Mouse (Mus musculus) CH12.LX (cell line): ENCODE results near the gene Runx3. TPM values are rescaled to one million over a fixed set of nuclear protein-coding genes. Genes with fewer than 3 reads are reported as not detected.

Experiments used
- DNase-seq: peaks from one replicate; pipeline ENCODE4 v3.0.0-alpha.2; 2013; ENCODE audit errors: extremely low read depth
- H3K27ac ChIP-seq: 2 replicates; pipeline ENCODE4 v1.5.1; 2012; ENCODE audit warnings: low read depth, mild to moderate bottlenecking, control low read depth, moderate library complexity; ENCODE audit not compliant: insufficient read depth
- H3K27me3 ChIP-seq: replicated peaks from 2 replicates; pipeline ENCODE3; 2012; ENCODE audit warnings: inconsistent platforms
- H3K36me3 ChIP-seq, 2 experiments: replicated peaks in 1 of 2; 2 replicates each; pipeline versions ENCODE3 to v1.6.1; 2012; ENCODE audit warnings: inconsistent platforms in 1 of 2, low read length in 1 of 2, mild to moderate bottlenecking in 1 of 2, mixed read lengths in 1 of 2, moderate library complexity in 1 of 2; ENCODE audit not compliant: control insufficient read depth in 1 of 2, insufficient read depth in 1 of 2
- H3K4me1 ChIP-seq, 2 experiments: 2 replicates each; pipeline ENCODE4 v1.6.1; 2012; ENCODE audit warnings: inconsistent platforms in 1 of 2, moderate library complexity in 1 of 2; ENCODE audit not compliant: insufficient read depth in 2 of 2, control insufficient read depth in 1 of 2
- H3K4me2 ChIP-seq: 2 replicates; pipeline ENCODE4 v1.6.1; 2012; ENCODE audit warnings: low read depth, mild to moderate bottlenecking, control low read depth; ENCODE audit not compliant: poor library complexity, insufficient read depth, severe bottlenecking
- H3K4me3 ChIP-seq, 3 experiments: fragments of 150-350 bp in 1 of 3; sonication (generic) in 1 of 3; replicated peaks in 1 of 3; 2 replicates each; pipeline versions ENCODE3 to v1.5.1; 2011 to 2012; ENCODE audit warnings: low read depth in 2 of 3, low read length in 2 of 3, mild to moderate bottlenecking in 2 of 3, moderate library complexity in 2 of 3, control low read depth in 1 of 3, improper control_type of control experiment in 1 of 3, inconsistent platforms in 1 of 3, mixed read lengths in 1 of 3; ENCODE audit not compliant: poor library complexity in 1 of 3
- H3K79me2 ChIP-seq: replicated peaks from 2 replicates; pipeline ENCODE4 v1.6.1; 2012; ENCODE audit warnings: mild to moderate bottlenecking, moderate library complexity; ENCODE audit not compliant: control insufficient read depth, poor library complexity, insufficient read depth, severe bottlenecking; ENCODE audit errors: extremely low read depth
- H3K9ac ChIP-seq: 2 replicates; pipeline ENCODE4 v1.6.1; 2012; ENCODE audit warnings: low read depth, mild to moderate bottlenecking, control low read depth, moderate library complexity; ENCODE audit not compliant: insufficient read depth
- H3K9me3 ChIP-seq: replicated peaks from 2 replicates; pipeline ENCODE3; 2012; ENCODE audit warnings: low read length, inconsistent platforms, mixed read lengths
- BHLHE40 ChIP-seq: IDR thresholded peaks from 2 replicates; pipeline ENCODE4 v1.6.1; 2011; ENCODE audit warnings: mild to moderate bottlenecking, low read depth, low read length, improper control_type of control experiment
- CTCF ChIP-seq, 2 experiments: IDR thresholded peaks in 1 of 2; conservative IDR thresholded peaks in 1 of 2; 2 replicates each; pipeline ENCODE4 v1.5.1; 2011 to 2012; ENCODE audit warnings: low read depth in 2 of 2, low read length in 2 of 2, improper control_type of control experiment in 1 of 2, inconsistent platforms in 1 of 2, mild to moderate bottlenecking in 1 of 2, moderate library complexity in 1 of 2
- ELF1 ChIP-seq: IDR thresholded peaks from 2 replicates; pipeline ENCODE4 v1.6.1; 2014; ENCODE audit warnings: low read depth, mild to moderate bottlenecking, inconsistent platforms, low read length, improper control_type of control experiment
- IRF4 ChIP-seq: IDR thresholded peaks from 2 replicates; pipeline ENCODE4 v1.6.1; 2014; ENCODE audit warnings: low read depth, mild to moderate bottlenecking, inconsistent platforms, low read length, improper control_type of control experiment
- JUN ChIP-seq: IDR thresholded peaks from 2 replicates; pipeline ENCODE4 v1.6.1; 2011; ENCODE audit warnings: low read depth, mild to moderate bottlenecking, low read length, improper control_type of control experiment, moderate library complexity; ENCODE audit not compliant: insufficient read depth
- JUND ChIP-seq: conservative IDR thresholded peaks from 2 replicates; pipeline ENCODE4 v1.6.1; 2011; ENCODE audit warnings: low read depth, low read length, improper control_type of control experiment
- MAFK ChIP-seq: IDR thresholded peaks from 2 replicates; pipeline ENCODE4 v1.6.1; 2011; ENCODE audit warnings: low read length, improper control_type of control experiment; ENCODE audit not compliant: insufficient replicate concordance
- MAX ChIP-seq: IDR thresholded peaks from 2 replicates; pipeline ENCODE4 v1.6.1; 2011; ENCODE audit warnings: low read length, improper control_type of control experiment
- MEF2A ChIP-seq: IDR thresholded peaks from 2 replicates; pipeline ENCODE4 v1.6.1; 2014; ENCODE audit warnings: low read depth, mild to moderate bottlenecking, inconsistent platforms, low read length, improper control_type of control experiment, borderline replicate concordance
- MXI1 ChIP-seq: IDR thresholded peaks from 2 replicates; pipeline ENCODE4 v1.6.1; 2011; ENCODE audit warnings: mild to moderate bottlenecking, low read depth, low read length, improper control_type of control experiment
- NELFE ChIP-seq: IDR thresholded peaks from 2 replicates; pipeline ENCODE4 v1.6.1; 2011; ENCODE audit warnings: low read depth, low read length, improper control_type of control experiment
- POLR2A ChIP-seq: IDR thresholded peaks from 2 replicates; pipeline ENCODE4 v1.6.1; 2011; ENCODE audit warnings: low read depth, mild to moderate bottlenecking, improper control_type of control experiment, low read length
- RCOR1 ChIP-seq: conservative IDR thresholded peaks from 2 replicates; pipeline ENCODE4 v1.6.1; 2012; ENCODE audit warnings: low read depth, mild to moderate bottlenecking, inconsistent platforms, low read length, improper control_type of control experiment
- TCF12 ChIP-seq: IDR thresholded peaks from 2 replicates; pipeline ENCODE4 v1.6.1; 2014; ENCODE audit warnings: low read depth, mild to moderate bottlenecking, inconsistent platforms, low read length, improper control_type of control experiment
- UBTF ChIP-seq: IDR thresholded peaks from 2 replicates; pipeline ENCODE4 v1.6.1; 2012; ENCODE audit warnings: low read depth, mild to moderate bottlenecking, inconsistent platforms, low read length, improper control_type of control experiment, moderate library complexity
- ZC3H11A ChIP-seq: IDR thresholded peaks from 2 replicates; pipeline ENCODE4 v1.6.1; 2012; ENCODE audit warnings: low read depth, mild to moderate bottlenecking, inconsistent platforms, low read length, improper control_type of control experiment
- ZNF384 ChIP-seq: IDR thresholded peaks from 2 replicates; pipeline ENCODE4 v1.6.1; 2012; ENCODE audit warnings: low read depth, low read length, improper control_type of control experiment, inconsistent platforms
- dilution Hi-C: fragments of 300-500 bp; cut with MboI; formaldehyde crosslinking; loops from 2 replicates; pipeline ENCODE4 v1.14.3; 2020; ENCODE audit warnings: low sequenced_read_pairs; ENCODE audit not compliant: extremely low pct_unique_long_range_greater_than_20kb, extremely low pct_ligation_motif_present
- in situ Hi-C: fragments of 300-500 bp; cut with MboI; formaldehyde crosslinking; loops from 3 replicates; pipeline ENCODE4 v1.14.3; 2019; ENCODE audit warnings: low sequenced_read_pairs, low pct_ligation_motif_present, low pct_unique_long_range_greater_than_20kb, mixed read lengths
- polyA plus RNA-seq: library from polyadenylated mRNA; unstranded; fragments of >175 nt; gene quantifications from 2 replicates; pipeline ENCODE4 v1.2.1, GENCODE M21; 2012; ENCODE audit warnings: low read depth; ENCODE audit not compliant: insufficient read length
- total RNA-seq, 2 experiments: library from RNA; depleted of rRNA; stranded (reverse); fragments of 300-350 nt in 1 of 2; fragments of >200 nt in 1 of 2; gene quantifications; 2 replicates each; pipeline ENCODE4 v1.2.3; 2012 to 2014

Runx3 gene
- total and polyA plus RNA-seq, 3 experiments, result 5.0 to 61.1 (median 19.7) TPM

DNA sequence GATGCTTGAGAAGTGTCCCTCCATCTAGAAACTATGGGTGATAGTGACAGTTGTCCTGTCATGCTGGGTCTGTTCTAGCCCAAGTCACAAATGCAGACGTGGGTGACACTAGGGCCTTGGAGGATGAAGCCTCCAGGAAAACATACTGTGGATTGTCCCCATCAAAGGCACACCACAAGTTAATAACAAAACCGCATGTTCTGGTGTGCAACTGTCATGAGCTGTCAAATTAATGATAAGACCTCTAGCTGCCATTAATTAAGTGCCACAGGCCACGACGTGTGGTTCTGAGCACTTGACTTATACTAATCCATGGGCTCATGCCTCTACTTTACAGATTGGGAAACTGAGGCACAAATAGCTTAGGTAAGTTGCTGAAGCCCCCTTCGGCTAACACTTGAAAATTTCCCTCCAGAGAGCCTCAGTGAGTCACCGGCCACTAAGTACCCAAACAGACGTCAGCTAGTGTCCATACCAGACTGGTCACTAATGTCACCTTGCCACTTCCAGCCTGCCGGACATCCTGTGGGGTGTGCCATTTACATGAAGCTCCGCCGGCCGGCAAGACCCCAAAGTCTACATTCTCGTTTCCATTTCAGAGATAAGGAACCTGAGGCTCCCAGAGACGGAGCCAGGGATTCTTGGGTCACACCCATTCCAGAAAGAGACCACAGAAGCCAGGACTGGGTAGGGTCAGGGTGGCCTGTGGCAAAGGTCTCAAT lies 18.3 kb upstream of the Runx3 start:
- no peaks in the 10 kb centered on the region for H3K36me3 ChIP-seq
- no peak overlapping the region for H3K4me2 ChIP-seq
- H3K9ac ChIP-seq, result no peak overlapping the region
- H3K27me3 ChIP-seq, result peaks cover 3% of the 10 kb centered on the region
- H3K27ac ChIP-seq, result no peak overlapping the region
- no peaks in the 10 kb centered on the region for H3K79me2 ChIP-seq
- TF ChIP-seq NELFE (no peak), ZNF384 (no peak), MAX (no peak), IRF4 (no peak), POLR2A (no peak), RCOR1 (no peak), BHLHE40 (no peak), MEF2A (no peak), ELF1 (no peak), UBTF (no peak), TCF12 (no peak), JUN (no peak), ZC3H11A (no peak), MXI1 (no peak), JUND (no peak), CTCF (conservative IDR thresholded peaks at IDR 0.05 in 1 of 2, IDR thresholded peaks at IDR 0.05 in 1 of 2; ENCODE audit: low read depth in 2 of 2, low read length in 2 of 2) (no peak), MAFK (no peak)
- no peaks in the 10 kb centered on the region for H3K9me3 ChIP-seq
- in situ Hi-C loops, result no loop called here
- dilution Hi-C loops, result no loop called here
- no peak overlapping the region for H3K4me3 ChIP-seq
- H3K4me1 ChIP-seq, result peaks cover 13 to 24% of the 10 kb centered on the region in 2 experiments
- DNase-seq, result no peak

DNA sequence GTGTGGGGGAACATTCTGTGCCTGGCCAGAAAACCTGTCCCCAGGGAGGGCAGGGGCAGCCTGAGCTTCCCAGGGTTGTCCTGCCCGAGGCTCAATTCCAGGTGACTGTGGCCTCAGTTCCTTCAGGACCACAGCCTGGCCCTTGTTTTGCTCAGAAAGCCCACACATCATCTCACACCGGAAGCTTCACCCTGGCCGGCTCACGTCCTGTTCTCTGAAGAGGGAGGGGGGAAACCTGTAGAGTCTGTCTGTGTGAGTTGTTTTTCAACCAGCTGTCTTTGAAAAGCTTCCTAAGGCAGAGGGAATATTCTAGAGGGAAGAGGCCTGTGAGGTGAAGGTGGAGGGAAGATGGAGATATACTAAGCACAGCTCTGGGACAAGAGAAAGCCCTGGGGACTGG lies 17.7 kb upstream of the Runx3 start:
- Histone ChIP-seq H3K27ac (no peak overlapping the region), H3K9me3 (no peaks in the 10 kb centered on the region), H3K9ac (no peak overlapping the region), H3K4me1 (peaks cover 12 to 24% of the 10 kb centered on the region in 2 experiments), H3K36me3 (no peaks in the 10 kb centered on the region), H3K4me2 (no peak overlapping the region), H3K4me3 (no peak overlapping the region), H3K27me3 (peaks cover 3% of the 10 kb centered on the region)
- DNase-seq, result no peak
- dilution Hi-C loops, result no loop called here
- no peak for TF ChIP-seq IRF4
- peak; percentile 27; the same call in 1 of the 2 replicates for TF ChIP-seq ELF1
- TF ChIP-seq, all 38 proteins: peak for 1
- no peaks in the 10 kb centered on the region for H3K79me2 ChIP-seq
- in situ Hi-C loops, result no loop called here
